Mouse (Mus musculus) forebrain, embryonic 12.5 days (tissue): ENCODE results near the gene Agk. TPM values are rescaled to one million over a fixed set of nuclear protein-coding genes. Genes with fewer than 3 reads are reported as not detected.

ENCODE experiments used
- ATAC-seq: fragments of 200-750 bp; cut with Nextera tagmentation; 2 replicates; pipeline ENCODE4 v1.8.0; 2017; ENCODE audit warnings: moderate TSS enrichment; ENCODE audit not compliant: low FRiP score
- H3K27ac ChIP-seq: fragments of 300-500 bp; sonication (generic); 2 replicates; pipeline ENCODE4 v1.5.1; 2016; ENCODE audit warnings: mild to moderate bottlenecking
- H3K27me3 ChIP-seq: fragments of 300-500 bp; sonication (generic); 2 replicates; pipeline ENCODE4 v1.6.1; 2016; ENCODE audit warnings: mild to moderate bottlenecking
- H3K36me3 ChIP-seq: fragments of 300-500 bp; sonication (generic); replicated peaks from 2 replicates; pipeline ENCODE4 v1.6.1; 2016; ENCODE audit warnings: mild to moderate bottlenecking
- H3K4me1 ChIP-seq: fragments of 300-500 bp; sonication (generic); 2 replicates; pipeline ENCODE4 v1.6.1; 2016
- H3K4me2 ChIP-seq: fragments of 300-500 bp; sonication (generic); 2 replicates; pipeline ENCODE4 v1.6.1; 2016; ENCODE audit warnings: mild to moderate bottlenecking, moderate library complexity
- H3K4me3 ChIP-seq: fragments of 300-500 bp; sonication (generic); replicated peaks from 2 replicates; pipeline ENCODE4 v1.5.1; 2016; ENCODE audit warnings: mild to moderate bottlenecking
- H3K9ac ChIP-seq: fragments of 300-500 bp; sonication (generic); 2 replicates; pipeline ENCODE4 v1.6.1; 2016; ENCODE audit warnings: mild to moderate bottlenecking
- H3K9me3 ChIP-seq: fragments of 300-500 bp; sonication (generic); 2 replicates; pipeline ENCODE4 v1.6.1; 2016
- WGBS: fragments of 180-500 bp; shearing (Covaris S2); methylation state at CpG from one replicate; pipeline ENCODE4 v1.1.7; 2016; 5-methylcytosine and 5-hydroxymethylcytosine counted together
- polyA plus RNA-seq: library from polyadenylated mRNA; unstranded; fragments of >200 nt; fragmentation: Nextera tagmentation; extraction: Ambion mirVana; gene quantifications from 2 replicates; pipeline ENCODE4 v1.2.1, GENCODE M21; 2016

Gene Agk
- polyA plus RNA-seq, 1 experiment from 2014 or later = 44.1 TPM

- WGBS = 96% methylated on average over 4 of the region's 4 CpGs
- H3K36me3 ChIP-seq = peaks cover 20% of the 10 kb centered on the region; the same call in 1 of the 2 replicates
These were observed 93.4 kb downstream of the Agk start for GRCm38 (mm10) chr6:40418386-40418785.

GRCm38 (mm10) chr6:40421099-40421498 lies 96.1 kb downstream of the Agk start:
- H3K27ac ChIP-seq = no peak overlapping the region
- WGBS = 95% methylated on average over 6 of the region's 6 CpGs
- H3K9me3 ChIP-seq = no peaks in the 10 kb centered on the region
- H3K9ac ChIP-seq = no peak overlapping the region
- no peak for ATAC-seq
- H3K36me3 ChIP-seq = peaks cover 19% of the 10 kb centered on the region; the same call in 1 of the 2 replicates
- H3K4me3 ChIP-seq = no peak overlapping the region
- no peak overlapping the region for H3K4me2 ChIP-seq
- H3K4me1 ChIP-seq = no peaks in the 10 kb centered on the region
- H3K27me3 ChIP-seq = no peaks in the 10 kb centered on the region

More at GRCm38 (mm10) chr6:40418386-40418785, 93.4 kb downstream of the Agk start:
- Histone ChIP-seq H3K27me3 (no peaks in the 10 kb centered on the region), H3K9ac (no peak overlapping the region), H3K27ac (no peak overlapping the region), H3K9me3 (no peaks in the 10 kb centered on the region), H3K4me2 (no peak overlapping the region), H3K4me1 (no peaks in the 10 kb centered on the region), H3K4me3 (no peak overlapping the region)
- ATAC-seq = no peak

- Histone ChIP-seq H3K27me3 (no peaks in the 10 kb centered on the region), H3K4me1 (no peaks in the 10 kb centered on the region), H3K4me2 (no peak overlapping the region), H3K9me3 (no peaks in the 10 kb centered on the region), H3K9ac (no peak overlapping the region), H3K27ac (no peak overlapping the region), H3K36me3 (peaks cover 11% of the 10 kb centered on the region; the same call in 1 of the 2 replicates), H3K4me3 (no peak overlapping the region)
- no peak for ATAC-seq
- WGBS = 79% methylated on average over 1 of the region's 1 CpGs
These were observed 98.0 kb downstream of the Agk start for GRCm38 (mm10) chr6:40423013-40423412.

GRCm38 (mm10) chr6:40423774-40424173 lies 98.8 kb downstream of the Agk start:
- Histone ChIP-seq H3K9ac (no peak overlapping the region), H3K4me2 (no peak overlapping the region), H3K27me3 (no peaks in the 10 kb centered on the region), H3K4me3 (no peak overlapping the region), H3K36me3 (0 out of 2 replicates have a peak, but pooled peaks cover 10% of the 10 kb centered on the region), H3K4me1 (peaks cover 4% of the 10 kb centered on the region; the same call in 1 of the 2 replicates), H3K9me3 (no peaks in the 10 kb centered on the region), H3K27ac (no peak overlapping the region)
- 56% methylated on average over 1 of the region's 1 CpGs for WGBS
- ATAC-seq = no peak

GRCm38 (mm10) chr6:40427441-40427840 lies 102.5 kb downstream of the Agk start:
- Histone ChIP-seq H3K9me3 (no peaks in the 10 kb centered on the region), H3K4me3 (no peak overlapping the region), H3K9ac (no peak overlapping the region), H3K27ac (no peak overlapping the region), H3K36me3 (0 out of 2 replicates have a peak, but pooled peaks cover 1% of the 10 kb centered on the region), H3K4me2 (no peak overlapping the region), H3K27me3 (no peaks in the 10 kb centered on the region), H3K4me1 (peaks cover 25% of the 10 kb centered on the region)
- WGBS = 91% methylated on average over 7 of the region's 7 CpGs
- ATAC-seq = no peak

GRCm38 (mm10) chr6:40428696-40429095 lies 103.7 kb downstream of the Agk start:
- no peak overlapping the region for H3K4me2 ChIP-seq
- no peaks in the 10 kb centered on the region for H3K36me3 ChIP-seq
- no peak overlapping the region for H3K9ac ChIP-seq
- peaks cover 25% of the 10 kb centered on the region for H3K4me1 ChIP-seq
- no peak overlapping the region for H3K4me3 ChIP-seq
- WGBS = 74% methylated on average over 3 of the region's 3 CpGs
- no peak for ATAC-seq
- H3K27me3 ChIP-seq = no peaks in the 10 kb centered on the region
- no peak overlapping the region for H3K27ac ChIP-seq
- no peaks in the 10 kb centered on the region for H3K9me3 ChIP-seq

- H3K9ac ChIP-seq = no peak overlapping the region
- H3K4me1 ChIP-seq = peaks cover 31% of the 10 kb centered on the region
- H3K9me3 ChIP-seq = no peaks in the 10 kb centered on the region
- WGBS = 41% methylated on average over 4 of the region's 4 CpGs
- 0 out of 2 replicates have a peak overlapping the region, but pooled peaks have one; percentile 50 for H3K27ac ChIP-seq
- 0 out of 2 replicates have a peak overlapping the region, but pooled peaks have one; percentile 15 for H3K4me2 ChIP-seq
- peak; percentile 16; the same call in 1 of the 2 replicates for ATAC-seq
- H3K27me3 ChIP-seq = no peaks in the 10 kb centered on the region
- no peak overlapping the region for H3K4me3 ChIP-seq
- H3K36me3 ChIP-seq = no peaks in the 10 kb centered on the region
These were observed 104.6 kb downstream of the Agk start for GRCm38 (mm10) chr6:40429521-40429931.

- H3K4me1 ChIP-seq = peaks cover 36% of the 10 kb centered on the region
- H3K4me2 ChIP-seq = no peak overlapping the region
- WGBS = 80% methylated on average over 3 of the region's 3 CpGs
These were observed 105.3 kb downstream of the Agk start for GRCm38 (mm10) chr6:40430251-40430650.

GRCm38 (mm10) chr6:40430878-40431277 lies 105.9 kb downstream of the Agk start:
- H3K9me3 ChIP-seq = no peaks in the 10 kb centered on the region
- H3K27ac ChIP-seq = 0 out of 2 replicates have a peak overlapping the region, but pooled peaks have one; percentile 3
- peaks cover 36% of the 10 kb centered on the region for H3K4me1 ChIP-seq
- no peaks in the 10 kb centered on the region for H3K36me3 ChIP-seq
- H3K27me3 ChIP-seq = no peaks in the 10 kb centered on the region
- no peak overlapping the region for H3K4me3 ChIP-seq
- no peak overlapping the region for H3K9ac ChIP-seq
- no peak for ATAC-seq
- H3K4me2 ChIP-seq = no peak overlapping the region
- WGBS = 75% methylated on average over 3 of the region's 3 CpGs

More at GRCm38 (mm10) chr6:40430251-40430650, 105.3 kb downstream of the Agk start:
- 0 out of 2 replicates have a peak overlapping the region, but pooled peaks have one; percentile 31 for H3K27ac ChIP-seq
- H3K27me3 ChIP-seq = no peaks in the 10 kb centered on the region
- no peaks in the 10 kb centered on the region for H3K9me3 ChIP-seq
- no peak overlapping the region for H3K4me3 ChIP-seq
- ATAC-seq = no peak
- no peak overlapping the region for H3K9ac ChIP-seq
- H3K36me3 ChIP-seq = no peaks in the 10 kb centered on the region

GRCm38 (mm10) chr6:40431356-40431755 lies 106.4 kb downstream of the Agk start:
- Histone ChIP-seq H3K36me3 (no peaks in the 10 kb centered on the region), H3K27me3 (no peaks in the 10 kb centered on the region), H3K27ac (0 out of 2 replicates have a peak overlapping the region, but pooled peaks have one; percentile 3), H3K9me3 (no peaks in the 10 kb centered on the region), H3K4me3 (no peak overlapping the region), H3K4me1 (peaks cover 39% of the 10 kb centered on the region), H3K9ac (no peak overlapping the region), H3K4me2 (no peak overlapping the region)
- no peak for ATAC-seq
- 53% methylated on average over 4 of the region's 4 CpGs for WGBS

GRCm38 (mm10) chr6:40431812-40432211 lies 106.8 kb downstream of the Agk start:
- peak overlapping the region; percentile 46 for H3K27ac ChIP-seq
- no peak for ATAC-seq
- no peak overlapping the region for H3K4me3 ChIP-seq
- no peak overlapping the region for H3K9ac ChIP-seq
- peaks cover 40% of the 10 kb centered on the region for H3K4me1 ChIP-seq
- no peaks in the 10 kb centered on the region for H3K9me3 ChIP-seq
- H3K36me3 ChIP-seq = no peaks in the 10 kb centered on the region
- no peaks in the 10 kb centered on the region for H3K27me3 ChIP-seq
- no peak overlapping the region for H3K4me2 ChIP-seq

GRCm38 (mm10) chr6:40432346-40433275 lies 107.6 kb downstream of the Agk start:
- Histone ChIP-seq H3K9me3 (no peaks in the 10 kb centered on the region), H3K4me2 (no peak overlapping the region), H3K4me3 (no peak overlapping the region), H3K4me1 (peaks cover 40% of the 10 kb centered on the region), H3K27me3 (peaks cover 5% of the 10 kb centered on the region; the same call in 1 of the 2 replicates), H3K36me3 (no peaks in the 10 kb centered on the region), H3K27ac (peak overlapping the region; percentile 46), H3K9ac (no peak overlapping the region)
- ATAC-seq = no peak
- WGBS = 88% methylated on average over 17 of the region's 17 CpGs
